Mouse (Mus musculus) B cell, adult 62 days (primary cell): Measurements from ENCODE around the gene Pdzk1. TPM values are rescaled to one million over a fixed set of nuclear protein-coding genes. Genes with fewer than 3 reads are reported as not detected.

Source experiments
- total RNA-seq: library from RNA; stranded (reverse); gene quantifications from 4 replicates; pipeline ENCODE4 v1.2.4, GENCODE M21; 2023

Gene Pdzk1
- 0.23 TPM in 1 of 4 replicates, not detected in the others for total RNA-seq

DNA sequence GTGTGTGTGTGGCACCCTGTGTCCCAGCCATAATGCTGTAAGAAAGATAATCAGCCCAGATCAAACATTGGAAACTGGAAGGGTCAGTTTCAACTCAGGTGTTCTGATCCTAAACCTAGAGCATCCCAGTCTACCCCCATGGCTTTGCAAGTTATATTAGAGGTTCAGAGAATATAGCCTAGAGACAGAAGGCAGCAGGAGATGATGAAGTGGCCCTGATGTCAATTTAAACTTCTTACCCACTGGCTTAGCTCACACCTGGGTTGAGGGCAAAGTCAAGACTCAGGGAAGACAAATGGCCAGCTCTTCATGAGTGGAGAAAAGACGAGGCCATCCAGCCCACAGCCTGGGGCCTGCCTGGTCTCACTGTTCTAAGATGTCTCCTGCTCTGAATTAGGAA, at the start of gene Pdzk1, which contains the start of gene Cd160:
TSS of gene Pdzk1 (plus strand) at position 301 of the 400 bp plus-strand sequence.
TSS of gene Cd160 (minus strand) at position 368 of the 400 bp plus-strand sequence.

DNA sequence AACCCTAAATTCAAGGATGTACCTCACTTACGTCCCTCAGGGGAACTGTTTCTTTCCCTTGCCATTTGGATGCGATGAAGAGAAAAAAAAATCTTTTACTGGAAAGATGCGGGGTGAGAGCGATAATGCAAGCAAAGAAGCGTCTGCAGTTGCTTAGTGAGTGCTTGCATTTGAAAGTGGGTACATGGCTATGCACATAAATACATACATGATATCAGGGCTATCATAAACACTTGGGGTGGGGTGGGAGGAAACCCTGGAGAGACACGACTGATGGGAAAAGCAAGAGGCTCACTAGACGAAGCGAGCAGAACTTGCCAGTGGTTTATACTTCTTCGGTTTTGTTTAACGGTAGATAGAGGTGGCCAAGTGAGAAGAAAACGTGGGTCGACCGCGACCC, 75.3 kb downstream of the Pdzk1 start, which contains the start of gene Gja5:
TSS of gene Gja5 (plus strand) at position 301 of the 400 bp plus-strand sequence.

DNA sequence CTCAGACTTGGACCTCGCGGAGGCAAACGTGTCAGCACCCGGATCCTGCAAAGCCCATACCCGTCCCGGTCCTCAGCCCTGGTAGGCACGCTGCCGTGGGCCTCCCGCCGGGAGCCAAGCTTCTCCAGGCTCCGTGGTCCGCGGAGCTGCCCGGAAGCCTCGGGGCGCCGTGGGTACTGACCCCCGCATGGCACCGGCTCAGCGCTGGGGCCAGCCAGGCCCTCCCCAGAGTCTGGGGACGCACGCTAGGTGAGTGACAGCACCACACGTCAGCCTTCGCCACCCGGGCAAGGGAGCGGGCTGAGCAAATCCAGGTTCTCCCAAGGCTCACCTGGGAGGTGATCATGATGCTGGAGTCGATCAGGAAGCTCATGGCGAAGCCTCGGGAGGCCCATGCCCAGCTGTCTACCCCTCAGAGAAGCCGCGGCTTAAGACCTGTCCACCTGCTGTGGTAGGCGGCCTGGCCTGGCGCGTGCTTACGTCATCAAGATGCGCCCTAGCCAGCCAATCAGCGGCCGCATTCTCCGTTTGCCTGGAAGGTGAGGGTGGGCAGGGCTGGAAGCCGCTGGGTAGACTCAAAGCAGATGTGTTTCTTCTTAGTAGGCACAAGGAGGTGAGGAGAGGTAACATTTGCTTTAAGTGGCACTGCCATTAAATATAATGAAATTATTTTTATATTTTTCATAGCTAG, 75.9 kb downstream of the Pdzk1 start, which contains the start of gene Gpr89:
TSS of gene Gpr89 (minus strand) at position 496 of the 691 bp plus-strand sequence.

Other genes starting within 250 kb of the Pdzk1 start
- gene Polr3gl, start 235.1 kb upstream of the Pdzk1 start, total RNA-seq: 26.1 to 38.5 TPM (median 30.1 TPM) in 4 replicates
- not detected in 4 replicates for gene Ankrd34a, start 232.6 kb upstream of the Pdzk1 start, total RNA-seq
- 0.27 to 0.91 TPM (median 0.36 TPM) in 4 replicates for gene Lix1l, start 228.1 kb upstream of the Pdzk1 start, total RNA-seq
- gene Rbm8a, start 199.4 kb upstream of the Pdzk1 start, total RNA-seq: 76.7 to 110 TPM (median 95.7 TPM) in 4 replicates
- 19.4 to 26.2 TPM (median 23.9 TPM) in 4 replicates for gene Pex11b, start 193.9 kb upstream of the Pdzk1 start, total RNA-seq
- 0.16 TPM in 1 of 4 replicates, not detected in the others for gene Gm42957, start 193.8 kb upstream of the Pdzk1 start, total RNA-seq
- gene Itga10, start 183.7 kb upstream of the Pdzk1 start, total RNA-seq: 1.9 to 3.3 TPM (median 2.8 TPM) in 4 replicates
- gene Ankrd35, start 159.2 kb upstream of the Pdzk1 start, total RNA-seq: 0.91 TPM in 1 of 4 replicates, not detected in the others
- 36.6 to 48.0 TPM (median 39.6 TPM) in 4 replicates for gene Pias3, start 132.9 kb upstream of the Pdzk1 start, total RNA-seq
- 0.46 to 0.54 TPM (median 0.53 TPM) in 3 of 4 replicates, not detected in the other for gene Nudt17, start 120.7 kb upstream of the Pdzk1 start, total RNA-seq
- 47.6 to 55.2 TPM (median 53.7 TPM) in 4 replicates for gene Polr3c, start 101.7 kb upstream of the Pdzk1 start, total RNA-seq
- 49.3 to 55.1 TPM (median 52.3 TPM) in 4 replicates for gene Rnf115, start 101.6 kb upstream of the Pdzk1 start, total RNA-seq
- 0.85 to 2.0 TPM (median 0.95 TPM) in 4 replicates for gene Cd160, start 67 bp downstream of the Pdzk1 start, total RNA-seq
- gene Gja5, start 75.4 kb downstream of the Pdzk1 start, total RNA-seq: not detected in 4 replicates
- gene Gpr89, start 76.1 kb downstream of the Pdzk1 start, total RNA-seq: 14.5 to 18.9 TPM (median 17.4 TPM) in 4 replicates
- gene Gja8, start 96.7 kb downstream of the Pdzk1 start, total RNA-seq: not detected in 4 replicates